Mouse (Mus musculus): Measurements from ENCODE around the gene Atoh8.

DNA sequence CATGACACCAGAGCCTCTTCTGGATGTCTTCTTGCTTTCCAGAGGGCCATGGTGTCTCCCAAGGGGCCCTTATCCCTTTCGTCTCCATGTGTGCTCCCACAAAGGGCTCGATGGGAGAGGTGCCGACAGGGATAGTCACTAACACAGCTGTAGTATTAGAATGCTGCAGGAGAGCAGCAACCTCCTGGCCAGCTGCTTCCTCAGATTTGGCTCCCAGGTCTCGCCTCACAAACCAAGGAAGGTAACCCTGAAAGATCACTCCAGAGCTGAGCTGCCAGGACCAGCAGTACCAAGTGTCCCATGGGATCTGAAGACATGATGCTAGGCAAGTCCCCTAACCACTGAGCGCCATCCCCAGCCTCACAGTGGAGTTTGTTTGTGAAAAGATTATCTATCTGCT, 32.6 kb downstream of the Atoh8 start:
- TF ChIP-seq CTCF (IDR thresholded peaks at IDR 0.05; ENCODE audit: control insufficient read depth, insufficient read depth, low read length), result no peak
- no peak for TF ChIP-seq POLR2A (IDR thresholded peaks at IDR 0.05; ENCODE audit: borderline replicate concordance, control insufficient read depth, low read depth, low read length)

Measured in bone marrow, adult 2 months (tissue).